15 mouse cellular contexts compared by ENCODE assay signal in genomic region chr10:98951286-98952270, GRCm38 (mm10). TPM values are rescaled to one million over a fixed set of nuclear protein-coding genes. Genes with fewer than 3 reads are reported as not detected.
A peak's percentile ranks its signal among the peaks of the same experiment; 100 is the strongest.
DNase-seq lines count a peak whose midpoint lies in the region; ATAC-seq and TF ChIP-seq lines count a peak whose summit lies in the region.
"Had no signal": no experiment of that assay in that cellular context is flagged by ENCODE, and none has a peak within 500 bp of the region (broad histone marks: within the 10 kb centered on the region; RNA-seq: fewer than 3 reads in every experiment).

No protein-coding gene starts in this region.

- H3K27me3 ChIP-seq in lung, embryonic 16.5 days (ENCODE audit: control insufficient read depth, insufficient read depth, low read depth, low read length), result no peaks in the 10 kb centered on the region
- no peaks in the 10 kb centered on the region for H3K27me3 ChIP-seq in liver, postnatal 0 days (ENCODE audit: insufficient read depth, low read length)
- H3K27me3 ChIP-seq in hindbrain, embryonic 16.5 days (replicated peaks; ENCODE audit: control insufficient read depth, insufficient read depth, low read length), result no peaks in the 10 kb centered on the region
- H3K27me3 ChIP-seq: forebrain, embryonic 15.5 days; heart, embryonic 12.5 days; megakaryocyte, embryonic 14.5 days had no signal

- H3K9ac ChIP-seq in lung, embryonic 16.5 days (ENCODE audit: low read length), result no peak overlapping the region
- H3K9ac ChIP-seq in liver, postnatal 0 days (replicated peaks), result no peak overlapping the region
- no peak overlapping the region for H3K9ac ChIP-seq in hindbrain, embryonic 16.5 days (ENCODE audit: low read depth, low read length)
- H3K9ac ChIP-seq: forebrain, embryonic 15.5 days; heart, embryonic 12.5 days; liver, embryonic 14.5 days had no signal

- no peak for TF ChIP-seq EP300 in liver, postnatal 0 days (IDR thresholded peaks at IDR 0.05; ENCODE audit: low read depth)

- no peak overlapping the region for H3K4me3 ChIP-seq in lung, embryonic 16.5 days (ENCODE audit: low read length)
- no peak overlapping the region for H3K4me3 ChIP-seq in bone marrow, adult 2 months (replicated peaks; ENCODE audit: control insufficient read depth, low read depth, low read length)
- no peak overlapping the region for H3K4me3 ChIP-seq in liver, postnatal 0 days (ENCODE audit: low read depth, low read length)
- no peak overlapping the region for H3K4me3 ChIP-seq in hindbrain, embryonic 16.5 days (ENCODE audit: low read length)
- H3K4me3 ChIP-seq: forebrain, embryonic 15.5 days; heart, embryonic 12.5 days; megakaryocyte, embryonic 14.5 days had no signal

- H3K4me2 ChIP-seq in lung, embryonic 16.5 days (ENCODE audit: low read depth, low read length), result no peak overlapping the region
- H3K4me2 ChIP-seq in liver, postnatal 0 days (ENCODE audit: low read depth, low read length), result no peak overlapping the region
- no peak overlapping the region for H3K4me2 ChIP-seq in hindbrain, embryonic 16.5 days (ENCODE audit: low read length)
- H3K4me2 ChIP-seq: forebrain, embryonic 15.5 days; heart, embryonic 12.5 days had no signal

- H3K4me1 ChIP-seq in lung, embryonic 16.5 days (replicated peaks; ENCODE audit: control insufficient read depth, insufficient read depth, low read length), result peaks cover 28% of the 10 kb centered on the region
- peaks cover 7% of the 10 kb centered on the region for H3K4me1 ChIP-seq in bone marrow, adult 2 months (ENCODE audit: control insufficient read depth, insufficient read depth, low read length)
- H3K4me1 ChIP-seq in liver, postnatal 0 days (ENCODE audit: insufficient read depth), result peaks cover 19% of the 10 kb centered on the region
- H3K4me1 ChIP-seq in hindbrain, embryonic 16.5 days (ENCODE audit: control insufficient read depth, insufficient read depth, low read depth, low read length), result peaks cover 6% of the 10 kb centered on the region; the same call in 1 of the 2 replicates

- WGBS in lung, embryonic 16.5 days, result 68% methylated on average over 17 of the region's 17 CpGs
- 64% methylated on average over 17 of the region's 17 CpGs for WGBS in bone marrow, adult 2 months
- WGBS in liver, postnatal 0 days (ENCODE audit: insufficient replicate concordance), result 71% methylated on average over 17 of the region's 17 CpGs
- 90% methylated on average over 17 of the region's 17 CpGs for WGBS in hindbrain, embryonic 16.5 days

- H3K27ac ChIP-seq in lung, embryonic 16.5 days (ENCODE audit: low read length), result no peak overlapping the region
- H3K27ac ChIP-seq in bone marrow, adult 2 months (ENCODE audit: control insufficient read depth, insufficient read depth, low read depth, low read length, poor library complexity), result peak overlapping the region; percentile 48
- H3K27ac ChIP-seq in liver, postnatal 0 days (ENCODE audit: low read depth), result 0 out of 2 replicates have a peak overlapping the region, but pooled peaks have one; percentile 29
- no peak overlapping the region for H3K27ac ChIP-seq in hindbrain, embryonic 16.5 days (ENCODE audit: low read depth, low read length)
- H3K27ac ChIP-seq: forebrain, embryonic 15.5 days; liver, embryonic 14.5 days had no signal

- no peak for TF ChIP-seq CTCF in bone marrow, adult 2 months (IDR thresholded peaks at IDR 0.05; ENCODE audit: control insufficient read depth, insufficient read depth, low read length)
- TF ChIP-seq CTCF in liver, postnatal 0 days (IDR thresholded peaks at IDR 0.05; ENCODE audit: low read depth), result no peak

- H3K9me3 ChIP-seq in lung, embryonic 16.5 days (ENCODE audit: control insufficient read depth, low read length), result no peaks in the 10 kb centered on the region
- no peaks in the 10 kb centered on the region for H3K9me3 ChIP-seq in liver, postnatal 0 days (ENCODE audit: low read length)
- H3K9me3 ChIP-seq in hindbrain, embryonic 16.5 days (ENCODE audit: control insufficient read depth, low read length), result no peaks in the 10 kb centered on the region
- H3K9me3 ChIP-seq: forebrain, embryonic 15.5 days; heart, embryonic 12.5 days; megakaryocyte, embryonic 14.5 days had no signal

- no peak for TF ChIP-seq POLR2A in bone marrow, adult 2 months (IDR thresholded peaks at IDR 0.05; ENCODE audit: borderline replicate concordance, control insufficient read depth, low read depth, low read length)

- DNase-seq in heart, adult 11 months, result peak; percentile 85
- no peak for DNase-seq in heart, adult 9 months (ENCODE audit: low spot score in 2 of 2)
- no peak for DNase-seq in lung, postnatal 14 days
- no peak for DNase-seq in liver, postnatal 0 days
- DNase-seq in urinary bladder, adult 18-20 months (ENCODE audit: low spot score in 2 of 2), result no peak
- DNase-seq: heart, postnatal 4 days; right cerebral cortex, postnatal 25 days had no signal

- no peaks in the 10 kb centered on the region for H3K36me3 ChIP-seq in lung, embryonic 16.5 days (ENCODE audit: control insufficient read depth, insufficient read depth, low read length)
- H3K36me3 ChIP-seq in liver, postnatal 0 days (replicated peaks; ENCODE audit: insufficient read depth, low read length), result no peaks in the 10 kb centered on the region
- no peaks in the 10 kb centered on the region for H3K36me3 ChIP-seq in hindbrain, embryonic 16.5 days (ENCODE audit: control insufficient read depth, insufficient read depth, low read length)
- H3K36me3 ChIP-seq: forebrain, embryonic 15.5 days; heart, embryonic 12.5 days had no signal

- peak; percentile 41 for ATAC-seq in lung, embryonic 16.5 days (ENCODE audit: low read depth)
- 0 out of 2 replicates have a peak, but pooled peaks have one; percentile 16 for ATAC-seq in liver, postnatal 0 days
- no peak for ATAC-seq in hindbrain, embryonic 16.5 days
- ATAC-seq: forebrain, embryonic 15.5 days; inflammation-experienced regulatory T-cells, adult 6 months had no signal

RNA-seq across cellular contexts. Expression of gene Atp2b1, which starts 37.4 kb away (rescaled TPM):
- polyA plus RNA-seq in lung, embryonic 16.5 days (2015; fragmentation: Nextera tagmentation; extraction: Ambion mirVana), result 202 and 205 TPM in 2 replicates
- polyA plus RNA-seq in bone marrow, adult 2 months (2011; ENCODE audit: insufficient read depth, insufficient read length, low replicate concordance, missing spikeins), result 25.7 and 54.1 TPM in 2 replicates
- polyA plus RNA-seq in liver, postnatal 0 days (2015; fragmentation: Nextera tagmentation; extraction: Ambion mirVana), result 33.3 and 37.0 TPM in 2 replicates
- 308 and 330 TPM in 2 replicates for polyA plus RNA-seq in hindbrain, embryonic 16.5 days (2015; fragmentation: Nextera tagmentation; extraction: Ambion mirVana)

Comparison
In these comparisons a context has a peak if more than half of its experiments do, and no peak if none do; other contexts are left out.
1. H3K27ac ChIP-seq: peak in bone marrow, adult 2 months (single experiment) and liver, postnatal 0 days (single experiment); none in lung, embryonic 16.5 days (single experiment) and hindbrain, embryonic 16.5 days (single experiment).